Mouse (Mus musculus): ENCODE results near the gene Neil1. TPM values are rescaled to one million over a fixed set of nuclear protein-coding genes. Genes with fewer than 3 reads are reported as not detected.

The Neil1 gene
- polyA plus RNA-seq, 1 experiment from 2014 or later = 10.1 TPM

DNA sequence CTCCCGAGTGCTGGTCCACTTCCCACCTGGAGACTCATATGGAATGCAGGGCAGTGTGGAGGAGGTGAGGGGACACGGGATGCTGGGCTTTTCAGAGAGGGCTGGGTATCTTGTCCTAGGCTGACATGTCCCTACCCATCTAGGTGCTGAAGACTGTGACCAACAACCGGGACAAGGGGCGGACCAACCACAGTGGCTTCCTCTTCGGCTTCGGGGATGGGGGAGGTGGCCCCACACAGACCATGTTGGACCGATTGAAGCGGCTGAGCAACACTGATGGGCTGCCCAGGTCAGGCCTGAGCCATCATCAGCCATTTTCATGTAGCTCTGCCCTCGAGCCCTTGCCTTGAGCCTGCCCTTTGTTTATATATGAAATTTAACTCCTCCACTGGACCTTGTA lies 10.3 kb downstream of the Neil1 start:
- Histone ChIP-seq H3K36me3 (peaks cover 84% of the 10 kb centered on the region), H3K4me2 (no peak overlapping the region), H3K27me3 (no peaks in the 10 kb centered on the region), H3K9ac (0 out of 2 replicates have a peak overlapping the region, but pooled peaks have one; percentile 23), H3K4me1 (no peaks in the 10 kb centered on the region), H3K27ac (no peak overlapping the region), H3K9me3 (no peaks in the 10 kb centered on the region), H3K4me3 (no peak overlapping the region)
- peak; percentile 28; the same call in 1 of the 2 replicates for ATAC-seq (ENCODE audit: insufficient number of reproducible peaks, insufficient read depth, low FRiP score, low TSS enrichment, low read depth)
- 85% methylated on average over 9 of the region's 9 CpGs for WGBS

- ATAC-seq (ENCODE audit: insufficient number of reproducible peaks, insufficient read depth, low FRiP score, low TSS enrichment, low read depth) = no peak
- Histone ChIP-seq H3K36me3 (peaks cover 81% of the 10 kb centered on the region), H3K27ac (no peak overlapping the region), H3K4me2 (no peak overlapping the region), H3K9me3 (no peaks in the 10 kb centered on the region), H3K4me3 (no peak overlapping the region), H3K9ac (no peak overlapping the region), H3K4me1 (no peaks in the 10 kb centered on the region), H3K27me3 (no peaks in the 10 kb centered on the region)
- WGBS = 81% methylated on average over 6 of the region's 6 CpGs
Measured at GRCm38 (mm10) chr9:57137246-57137645, 10.9 kb downstream of the Neil1 start.

GRCm38 (mm10) chr9:57130577-57131433 lies 17.3 kb downstream of the Neil1 start, which contains the start of gene Man2c1:
Gene Man2c1, plus strand, starts transcription at chr9:57130690.
- peaks cover 14% of the 10 kb centered on the region for H3K4me1 ChIP-seq
- no peaks in the 10 kb centered on the region for H3K9me3 ChIP-seq
- peak within 1 kb of the TSS; percentile 85 for H3K9ac ChIP-seq
- H3K4me2 ChIP-seq = peak within 1 kb of the TSS; percentile 91
- peaks cover 44% of the 10 kb centered on the region for H3K36me3 ChIP-seq
- peak within 1 kb of the TSS; percentile 95 for H3K27ac ChIP-seq
- H3K4me3 ChIP-seq = peak within 1 kb of the TSS; percentile 86
- peak; percentile 86 for ATAC-seq (ENCODE audit: insufficient number of reproducible peaks, insufficient read depth, low FRiP score, low TSS enrichment, low read depth)
- no peaks in the 10 kb centered on the region for H3K27me3 ChIP-seq
- under 1% methylated on average over 58 of the region's 58 CpGs for WGBS

DNA sequence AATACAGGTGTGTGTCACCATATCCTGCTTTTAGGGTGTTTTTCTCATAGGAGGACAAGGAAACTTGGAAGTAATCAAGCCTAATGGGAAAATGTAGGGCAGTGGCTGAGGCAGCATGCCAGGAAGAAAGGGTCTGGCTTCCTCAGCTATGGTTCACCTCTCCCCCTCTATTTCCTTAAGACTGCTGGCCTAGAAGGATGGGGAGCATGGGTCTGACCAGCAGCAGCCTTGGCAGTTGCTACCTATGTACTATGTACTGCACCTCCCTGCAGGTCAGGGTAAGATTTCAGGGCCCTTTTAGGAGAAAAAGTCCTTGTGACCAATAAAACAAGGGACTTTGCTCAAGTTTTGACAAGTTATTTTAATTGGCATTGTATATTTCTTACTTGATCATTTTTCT lies 18.5 kb downstream of the Neil1 start:
- peaks cover 14% of the 10 kb centered on the region for H3K4me1 ChIP-seq
- no peak overlapping the region; the same call in 1 of the 2 replicates for H3K9ac ChIP-seq
- no peak for ATAC-seq (ENCODE audit: insufficient number of reproducible peaks, insufficient read depth, low FRiP score, low TSS enrichment, low read depth)
- H3K4me2 ChIP-seq = peak overlapping the region; percentile 91
- no peak overlapping the region for H3K27ac ChIP-seq
- no peak overlapping the region for H3K4me3 ChIP-seq
- H3K9me3 ChIP-seq = no peaks in the 10 kb centered on the region
- H3K36me3 ChIP-seq = peaks cover 44% of the 10 kb centered on the region
- H3K27me3 ChIP-seq = no peaks in the 10 kb centered on the region

- Histone ChIP-seq H3K9me3 (no peaks in the 10 kb centered on the region), H3K36me3 (peaks cover 88% of the 10 kb centered on the region), H3K4me1 (no peaks in the 10 kb centered on the region), H3K4me3 (no peak overlapping the region), H3K27me3 (no peaks in the 10 kb centered on the region), H3K4me2 (no peak overlapping the region), H3K9ac (no peak overlapping the region), H3K27ac (no peak overlapping the region)
- no peak for ATAC-seq (ENCODE audit: insufficient number of reproducible peaks, insufficient read depth, low FRiP score, low TSS enrichment, low read depth)
- 91% methylated on average over 13 of the region's 13 CpGs for WGBS
Measured at GRCm38 (mm10) chr9:57117261-57117755, 30.8 kb downstream of the Neil1 start.

Other genes starting within 250 kb of the Neil1 start
- gene Snx33, start 219.9 kb downstream of the Neil1 start, polyA plus RNA-seq (2015; fragmentation: Nextera tagmentation; extraction: Ambion mirVana) = 11.5 and 13.1 TPM in 2 replicates
- 88.1 and 93.9 TPM in 2 replicates for gene Imp3, start 210.8 kb downstream of the Neil1 start, polyA plus RNA-seq (2015; fragmentation: Nextera tagmentation; extraction: Ambion mirVana)
- 26.9 and 31.8 TPM in 2 replicates for gene Snupn, start 197.4 kb downstream of the Neil1 start, polyA plus RNA-seq (2015; fragmentation: Nextera tagmentation; extraction: Ambion mirVana)
- gene Ptpn9, start 153.4 kb downstream of the Neil1 start, polyA plus RNA-seq (2015; fragmentation: Nextera tagmentation; extraction: Ambion mirVana) = 28.6 and 30.7 TPM in 2 replicates
- 35.2 and 45.1 TPM in 2 replicates for gene Sin3a, start 76.3 kb downstream of the Neil1 start, polyA plus RNA-seq (2015; fragmentation: Nextera tagmentation; extraction: Ambion mirVana)
- gene Man2c1, start 17.6 kb downstream of the Neil1 start, polyA plus RNA-seq (2015; fragmentation: Nextera tagmentation; extraction: Ambion mirVana) = 66.9 and 77.5 TPM in 2 replicates
- 91.8 and 97.7 TPM in 2 replicates for gene Commd4, start 10.0 kb upstream of the Neil1 start, polyA plus RNA-seq (2015; fragmentation: Nextera tagmentation; extraction: Ambion mirVana)
- not detected in 2 replicates for gene Trcg1, start 88.3 kb upstream of the Neil1 start, polyA plus RNA-seq (2015; fragmentation: Nextera tagmentation; extraction: Ambion mirVana)
- gene 1700017B05Rik, start 114.3 kb upstream of the Neil1 start, polyA plus RNA-seq (2015; fragmentation: Nextera tagmentation; extraction: Ambion mirVana) = 18.1 and 18.8 TPM in 2 replicates

All from embryonic facial prominence, embryonic 13.5 days (tissue).